Mouse (Mus musculus) fat pad, adult 2 months (tissue): ENCODE measurements around the gene Gldc.

Experiments used
- DNase-seq: peaks from one replicate; pipeline ENCODE4 v3.0.0-alpha.2; 2011; ENCODE audit warnings: low read depth, low spot score; ENCODE audit errors: extremely low read depth

Gene Gldc

DNA sequence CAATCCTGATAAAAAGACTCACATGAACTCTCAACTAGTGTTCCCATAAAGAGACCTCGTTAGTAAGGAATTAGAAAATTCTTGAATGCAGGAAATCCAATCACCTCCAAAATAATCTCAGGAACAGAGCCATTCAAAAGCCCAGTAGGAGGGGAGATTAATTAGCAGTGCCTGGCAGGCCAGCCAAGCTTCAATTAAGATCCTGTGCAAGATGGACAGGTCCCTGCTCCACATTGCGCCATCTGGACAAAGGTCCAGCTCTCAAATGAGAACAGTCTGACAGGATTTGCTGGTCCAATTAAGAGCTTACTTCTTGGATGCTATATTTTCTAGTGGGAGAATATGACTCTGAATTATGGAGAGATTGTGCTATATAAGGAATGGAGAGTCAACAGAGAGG lies 15.2 kb downstream of the Gldc start:
- DNase-seq: no peak

GRCm38 (mm10) chr19:30158189-30158588 lies 17.0 kb downstream of the Gldc start:
- DNase-seq: no peak

DNA sequence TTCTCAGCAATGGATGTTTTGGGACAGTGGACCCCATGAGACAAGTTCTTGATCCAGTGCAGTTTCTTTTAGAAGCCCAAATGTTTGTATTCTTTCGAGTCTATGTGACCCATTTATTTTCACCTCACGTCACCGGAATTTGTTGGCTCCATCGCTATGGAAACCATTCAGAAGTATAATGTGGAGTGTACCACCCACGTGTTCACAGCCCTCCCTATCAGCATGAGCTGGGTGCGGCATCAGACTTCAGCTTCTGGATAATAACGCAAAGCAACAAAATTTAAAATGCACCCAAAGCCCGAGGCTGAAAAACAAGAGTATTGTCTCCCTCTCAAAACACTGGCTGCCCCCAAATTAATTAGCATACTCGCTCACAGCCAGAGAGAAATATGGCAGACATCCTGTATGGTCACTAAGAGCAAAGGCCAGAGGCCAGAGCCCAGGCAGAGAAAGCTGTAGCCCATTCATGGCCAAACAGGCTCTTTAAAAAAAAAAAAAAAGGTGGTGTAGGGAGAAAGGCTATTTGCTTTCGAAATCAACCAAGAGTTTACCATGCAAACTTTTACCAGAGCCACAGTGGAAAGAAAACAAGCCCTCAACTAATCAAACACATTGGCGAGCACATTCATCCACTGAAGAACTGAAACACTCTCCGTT lies 18.1 kb downstream of the Gldc start:
- DNase-seq: no peak

DNA sequence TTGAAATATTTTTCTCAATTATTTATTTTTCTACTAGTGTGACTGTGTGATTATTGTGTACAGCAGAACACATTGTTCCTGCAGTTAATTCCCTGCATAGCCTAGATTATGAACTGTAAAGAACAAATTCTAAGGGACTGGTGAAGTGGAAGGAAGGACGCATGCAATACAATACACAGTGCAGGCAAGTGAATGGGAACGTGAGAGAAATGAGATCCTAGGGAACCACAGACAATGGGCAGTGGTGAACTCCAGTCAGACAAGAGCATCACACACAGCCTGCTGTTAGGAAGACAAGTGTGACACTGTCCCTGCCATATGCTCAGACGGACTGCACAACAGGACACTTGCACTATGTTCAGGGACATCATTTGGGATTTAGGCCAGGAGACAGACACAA lies 21.5 kb downstream of the Gldc start:
- DNase-seq: no peak

GRCm38 (mm10) chr19:30151290-30151689 lies 23.9 kb downstream of the Gldc start:
- DNase-seq: no peak

DNA sequence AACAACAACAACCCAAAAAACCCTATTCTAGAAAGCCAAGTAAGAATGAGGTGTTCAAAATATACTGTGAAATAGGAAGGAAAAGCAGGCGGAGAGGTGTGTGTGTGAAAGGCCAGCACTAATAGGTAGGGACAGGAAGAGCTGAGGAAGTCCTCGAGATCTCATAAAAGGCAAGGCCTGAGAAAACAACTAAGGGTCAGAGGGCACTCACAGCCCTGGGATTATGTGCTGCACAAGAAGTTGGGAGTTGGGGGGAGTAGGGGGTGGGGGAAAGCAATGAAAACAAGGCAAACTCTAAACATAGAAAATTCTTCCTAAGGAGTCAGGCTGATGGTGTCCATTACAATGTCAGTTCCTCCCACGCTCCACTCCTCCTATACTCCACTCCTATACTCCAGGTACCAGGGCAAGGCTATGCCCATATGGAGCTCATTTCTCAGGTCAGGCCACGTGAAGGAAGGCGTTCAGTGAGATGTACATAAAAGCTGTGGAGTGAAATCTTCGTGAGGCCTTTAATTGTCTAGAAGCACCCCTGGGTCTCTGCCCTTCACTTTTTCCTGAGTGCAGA lies 25.9 kb downstream of the Gldc start:
- DNase-seq: no peak

GRCm38 (mm10) chr19:30147306-30147705 lies 27.9 kb downstream of the Gldc start:
- DNase-seq: no peak

DNA sequence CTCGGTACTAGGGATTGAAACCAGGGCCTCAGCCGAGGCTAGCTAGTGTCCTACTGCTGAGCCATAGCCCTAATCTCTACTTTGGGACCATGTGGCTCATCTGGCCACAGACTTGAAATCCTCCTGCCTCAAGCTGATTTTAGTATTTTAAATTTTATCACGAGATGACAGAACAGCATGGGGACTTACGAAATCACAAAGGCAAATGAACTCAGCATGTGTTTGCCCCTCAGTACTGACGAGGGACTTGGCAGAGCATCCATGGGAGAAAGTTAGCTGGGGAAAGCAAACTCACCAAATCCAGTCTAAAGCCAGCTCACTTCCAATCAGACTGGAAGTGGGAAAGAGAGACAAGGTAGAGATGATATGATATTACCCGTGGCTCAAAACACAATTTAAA lies 28.5 kb downstream of the Gldc start:
- DNase-seq: no peak

GRCm38 (mm10) chr19:30145106-30145505 lies 30.1 kb downstream of the Gldc start:
- no peak for DNase-seq

- no peak for DNase-seq
These were observed 38.9 kb downstream of the Gldc start for GRCm38 (mm10) chr19:30136308-30136707.

DNA sequence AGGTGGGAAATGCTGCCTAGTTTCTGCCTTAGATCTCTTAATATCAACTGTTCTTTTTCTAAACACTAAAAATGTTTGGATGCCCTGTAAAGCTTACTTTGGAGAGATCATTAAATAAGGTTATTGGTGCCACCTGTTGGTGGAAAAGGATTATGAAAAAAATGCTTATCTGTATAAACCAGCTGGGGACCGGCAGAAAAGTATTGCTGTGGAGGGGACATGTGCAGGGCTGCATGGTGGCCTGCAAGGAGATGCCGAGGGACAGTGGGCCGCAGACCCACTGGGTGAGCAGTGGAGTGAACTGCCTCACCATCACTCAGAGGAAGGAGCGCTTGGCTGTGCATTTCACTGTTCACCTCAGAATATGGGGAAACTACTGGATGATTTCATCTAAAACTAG lies 47.1 kb downstream of the Gldc start:
- no peak for DNase-seq

DNA sequence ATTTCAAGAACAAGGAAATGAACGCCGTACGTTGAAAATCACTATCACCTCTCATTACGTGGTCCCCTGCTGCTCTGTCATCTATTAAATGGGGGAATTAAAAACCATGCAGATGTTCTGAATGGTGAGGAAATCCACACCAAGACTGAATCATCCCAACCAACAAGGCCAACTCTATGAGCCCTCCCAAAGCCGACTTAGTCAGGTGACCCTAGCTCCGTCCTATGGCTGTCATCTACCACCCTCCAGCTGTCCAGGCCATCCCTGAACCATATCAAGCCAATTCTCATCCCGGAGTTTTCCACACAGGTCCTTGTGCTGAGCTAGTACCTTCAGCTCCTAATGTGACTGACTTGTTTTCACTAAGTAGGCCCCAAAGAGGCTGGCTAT lies 49.6 kb downstream of the Gldc start:
- no peak for DNase-seq

- no peak for DNase-seq
These were observed 50.1 kb downstream of the Gldc start for GRCm38 (mm10) chr19:30124999-30125669.

DNA sequence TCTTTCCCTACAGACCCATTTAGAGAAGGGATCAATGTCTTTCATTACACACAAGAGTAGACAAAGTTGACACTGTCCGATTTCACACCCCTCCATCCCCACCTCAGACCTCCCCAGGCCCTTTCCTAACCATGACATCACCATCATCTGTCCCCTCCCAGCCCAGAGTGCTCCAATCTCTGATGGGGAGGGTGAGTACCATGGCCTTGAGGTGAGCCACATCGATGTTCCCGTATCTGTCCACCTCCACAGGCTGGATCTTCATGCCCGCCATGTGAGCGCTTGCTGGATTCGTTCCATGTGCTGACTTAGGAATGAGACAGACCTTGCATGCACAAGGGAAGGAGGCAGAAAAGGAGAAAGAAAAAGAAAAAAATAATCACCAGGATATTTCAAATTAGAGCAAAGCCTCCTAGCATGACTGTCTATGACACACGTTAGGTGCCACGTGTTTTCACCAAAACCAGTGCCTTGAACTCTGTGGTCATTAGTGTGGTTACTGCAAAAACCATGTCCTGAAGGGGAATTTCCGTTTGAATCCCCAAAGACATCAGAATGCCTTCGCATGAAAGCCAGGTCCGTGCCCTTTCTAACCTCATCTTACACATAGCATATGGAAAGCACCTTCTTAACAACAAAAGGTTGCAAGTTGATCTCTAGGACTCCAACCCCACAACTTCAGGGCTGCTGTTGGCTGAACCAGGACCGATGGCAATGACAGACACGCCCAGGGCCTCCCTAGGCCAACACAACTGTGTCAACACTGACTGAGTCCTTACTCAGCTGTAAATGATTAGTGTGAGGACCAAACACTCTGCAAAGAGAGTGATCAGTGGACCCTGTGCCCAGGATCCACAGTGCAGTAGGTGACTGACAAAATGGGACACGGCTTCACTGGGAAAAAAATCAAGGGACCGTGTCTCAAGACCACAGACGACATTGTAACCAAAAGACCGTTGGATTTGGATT lies 56.6 kb downstream of the Gldc start:
- DNase-seq: no peak

DNA sequence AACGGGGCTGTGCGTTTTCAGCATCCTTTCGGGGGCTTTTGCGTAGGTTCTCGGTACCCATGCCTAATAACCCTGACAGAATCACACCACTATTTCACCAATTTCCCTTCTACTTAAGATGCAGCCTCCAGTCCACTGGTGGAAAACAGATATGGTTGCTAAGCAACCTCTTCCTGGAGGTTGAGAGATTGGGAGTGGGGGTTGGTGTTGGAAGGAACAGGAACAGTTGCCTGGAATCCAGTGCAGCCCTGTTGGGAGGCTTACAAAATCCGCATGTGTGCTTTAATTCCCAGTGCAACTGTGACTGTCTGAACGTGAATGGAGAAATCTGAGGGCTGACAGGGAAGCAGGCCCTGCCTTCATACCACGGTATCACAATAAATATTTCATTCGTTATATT lies 57.5 kb downstream of the Gldc start:
- DNase-seq: no peak

DNA sequence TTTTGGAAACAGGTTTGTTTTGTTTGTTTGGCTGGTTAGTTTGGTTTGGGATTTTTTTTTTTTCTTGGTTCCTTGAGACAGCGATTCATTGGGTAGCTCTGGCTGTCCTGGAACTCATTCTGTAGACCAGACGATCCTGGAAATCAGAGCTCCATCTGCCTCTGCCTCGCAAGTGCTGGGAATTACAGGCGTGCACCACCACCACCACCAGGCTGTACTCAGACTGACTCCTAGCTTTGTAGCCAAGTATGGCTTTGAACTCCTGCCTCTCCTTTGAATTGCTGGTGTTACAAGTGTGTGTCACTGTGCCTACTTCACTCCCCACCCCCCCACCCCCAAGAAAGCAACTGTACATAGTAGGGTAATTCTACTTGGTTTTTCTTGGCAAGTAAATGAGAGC lies 58.0 kb downstream of the Gldc start:
- no peak for DNase-seq

GRCm38 (mm10) chr19:30115606-30116005 lies 59.6 kb downstream of the Gldc start:
- DNase-seq: no peak

- DNase-seq: no peak
These were observed 60.2 kb downstream of the Gldc start for GRCm38 (mm10) chr19:30114919-30115441.

GRCm38 (mm10) chr19:30112961-30113688 lies 62.1 kb downstream of the Gldc start:
- no peak for DNase-seq

DNA sequence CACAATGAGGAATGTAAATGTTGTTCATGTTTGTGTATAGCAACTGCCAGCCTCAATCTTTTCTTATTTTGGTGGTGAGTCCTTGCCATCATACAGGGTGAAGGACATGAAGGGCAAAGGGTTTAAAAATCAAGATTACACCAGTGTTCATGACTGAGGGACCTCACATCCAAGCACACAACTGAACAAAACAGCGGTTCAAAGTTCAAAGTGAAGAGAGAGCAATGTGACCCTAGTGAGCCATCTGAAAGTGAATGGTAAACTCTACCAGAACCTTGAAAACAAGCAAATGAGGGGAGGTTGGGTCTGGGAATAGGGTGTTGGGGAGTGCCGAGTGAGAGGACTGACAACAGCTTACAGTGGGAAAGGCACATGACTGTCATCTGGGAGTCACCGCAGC lies 63.8 kb downstream of the Gldc start:
- no peak for DNase-seq

GRCm38 (mm10) chr19:30109122-30109521 lies 66.1 kb downstream of the Gldc start:
- no peak for DNase-seq
